Mouse (Mus musculus): ENCODE results near the gene Il34. TPM values are rescaled to one million over a fixed set of nuclear protein-coding genes. Genes with fewer than 3 reads are reported as not detected.

The Il34 gene
- polyA plus RNA-seq, 1 experiment from 2014 or later: 1.1 TPM

DNA sequence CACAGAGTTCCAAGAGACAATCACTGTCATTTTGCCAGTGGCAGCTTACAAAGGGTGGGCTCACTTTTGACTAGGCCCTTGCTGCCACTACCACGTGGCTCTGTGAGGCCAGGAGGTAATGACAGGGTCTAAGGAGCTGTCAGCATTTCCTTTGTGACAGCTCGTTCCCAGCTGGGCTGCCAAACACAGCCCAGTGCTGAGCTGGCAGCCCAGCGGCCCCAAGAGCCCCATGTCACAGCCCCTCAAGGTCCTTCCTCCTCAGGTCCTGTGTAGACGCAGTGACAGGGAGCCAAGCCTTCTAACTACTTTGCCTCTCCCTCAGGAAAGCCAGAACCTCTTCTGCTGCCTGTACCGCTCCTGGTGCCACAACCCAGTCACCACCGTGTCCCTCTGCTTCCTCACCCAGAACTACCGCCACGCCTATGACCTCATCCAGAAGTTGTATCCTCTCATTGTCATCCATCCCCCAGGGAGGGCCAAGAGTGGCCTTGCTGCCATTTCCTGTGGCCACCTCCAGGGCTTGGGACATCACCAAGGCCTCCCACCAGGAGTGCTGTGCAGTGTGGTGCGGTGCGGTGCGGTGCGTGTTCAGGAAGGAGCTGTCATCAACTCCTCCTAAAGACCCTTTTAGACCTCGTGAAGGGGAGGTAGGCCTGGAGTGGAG is 94.3 kb downstream of the Il34 start:
- no peak overlapping the region for H3K4me2 ChIP-seq (replicated peaks)
- H3K27me3 ChIP-seq (replicated peaks): no peaks in the 10 kb centered on the region
- peaks cover 22% of the 10 kb centered on the region for H3K4me1 ChIP-seq (replicated peaks)
- H3K9ac ChIP-seq: no peak overlapping the region
- no peak for ATAC-seq
- no peak overlapping the region for H3K4me3 ChIP-seq (replicated peaks)
- H3K27ac ChIP-seq: peak overlapping the region; percentile 62
- H3K9me3 ChIP-seq: no peaks in the 10 kb centered on the region
- 75% methylated on average over 13 of the region's 13 CpGs for WGBS
- H3K36me3 ChIP-seq: peaks cover 5% of the 10 kb centered on the region; the same call in 1 of the 2 replicates

DNA sequence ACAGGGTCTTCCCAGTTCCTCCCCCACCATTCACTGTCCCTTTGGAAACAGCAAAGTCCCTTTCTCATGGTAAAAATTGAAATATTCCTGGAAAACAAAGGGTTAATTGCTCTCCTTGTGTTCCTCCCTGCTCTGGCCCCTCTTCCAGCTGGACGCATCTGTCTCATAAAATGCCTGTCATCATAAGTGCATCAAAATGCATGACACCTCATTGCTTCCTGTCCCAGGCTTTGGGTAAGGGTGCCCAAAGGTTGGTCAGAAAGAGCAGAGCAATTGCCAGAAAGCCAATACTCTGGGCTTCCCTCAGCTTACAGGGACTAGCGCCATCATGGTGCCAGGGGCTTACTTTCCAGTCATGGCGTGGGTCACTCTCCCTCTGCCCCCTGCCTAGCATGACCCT is 95.1 kb downstream of the Il34 start:
- H3K4me1 ChIP-seq (replicated peaks): peaks cover 14% of the 10 kb centered on the region

DNA sequence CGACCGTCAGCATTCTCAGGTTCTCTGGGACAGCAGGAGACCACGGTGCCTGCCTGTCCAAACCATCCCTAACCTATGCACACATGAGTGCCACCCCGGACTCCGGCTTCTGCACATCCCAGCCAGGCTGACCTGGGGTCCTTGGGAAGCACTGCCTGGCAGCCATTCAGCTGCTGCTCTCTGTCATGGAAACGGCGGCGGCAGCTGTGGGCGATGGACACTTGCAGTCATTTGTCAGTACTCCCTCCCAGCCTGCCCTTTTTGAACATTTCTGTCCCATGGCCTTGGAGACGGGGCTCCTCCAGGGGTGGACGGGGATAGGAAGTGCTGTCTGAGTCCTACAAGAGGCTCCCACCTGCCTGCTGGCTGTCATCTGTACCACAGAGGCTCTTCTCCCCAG is 97.3 kb downstream of the Il34 start:
- Histone ChIP-seq H3K36me3 (peaks cover 5% of the 10 kb centered on the region; the same call in 1 of the 2 replicates), H3K4me2 (replicated peaks) (no peak overlapping the region), H3K9ac (no peak overlapping the region), H3K4me3 (replicated peaks) (no peak overlapping the region), H3K27ac (no peak overlapping the region), H3K27me3 (replicated peaks) (no peaks in the 10 kb centered on the region), H3K9me3 (no peaks in the 10 kb centered on the region), H3K4me1 (replicated peaks) (peaks cover 15% of the 10 kb centered on the region)
- WGBS: 81% methylated on average over 11 of the region's 11 CpGs
- no peak for ATAC-seq

More for the DNA sequence above, 95.1 kb downstream of the Il34 start:
- Histone ChIP-seq H3K9me3 (no peaks in the 10 kb centered on the region), H3K4me3 (replicated peaks) (no peak overlapping the region), H3K4me2 (replicated peaks) (no peak overlapping the region), H3K9ac (no peak overlapping the region), H3K27me3 (replicated peaks) (no peaks in the 10 kb centered on the region), H3K27ac (peak overlapping the region; percentile 62; the same call in 1 of the 2 replicates), H3K36me3 (peaks cover 5% of the 10 kb centered on the region; the same call in 1 of the 2 replicates)
- ATAC-seq: no peak
- WGBS: 56% methylated on average over 3 of the region's 3 CpGs

DNA sequence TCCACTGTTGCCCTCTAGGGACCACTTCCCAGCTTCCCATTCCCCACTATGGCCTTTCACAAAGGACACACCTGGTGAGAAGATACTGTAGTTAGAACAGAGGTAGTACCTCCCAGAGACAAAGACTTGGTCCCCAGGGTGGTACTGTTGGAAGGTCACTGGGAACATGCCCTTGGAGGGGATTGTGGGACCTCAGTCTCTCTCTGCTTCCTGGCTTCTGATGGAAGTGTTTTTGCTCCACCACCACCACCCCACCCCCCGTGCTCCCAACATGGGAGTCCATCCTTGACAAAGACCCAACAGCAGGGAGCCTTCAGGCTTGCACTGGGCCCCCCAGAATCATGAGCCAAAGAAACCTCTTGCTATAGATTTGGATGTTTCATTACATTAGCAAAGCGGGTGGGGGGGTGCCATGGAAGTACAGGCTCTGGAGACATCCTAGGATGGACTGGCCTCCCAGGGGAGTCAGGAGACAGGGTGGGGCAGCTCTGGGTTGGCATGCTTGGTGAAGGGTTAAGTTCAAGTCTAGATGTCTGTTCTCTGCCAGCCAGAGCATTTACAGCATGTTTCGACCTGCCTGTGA is 99.3 kb downstream of the Il34 start:
- Histone ChIP-seq H3K9ac (no peak overlapping the region), H3K27ac (no peak overlapping the region), H3K4me3 (replicated peaks) (no peak overlapping the region), H3K4me1 (replicated peaks) (peaks cover 26% of the 10 kb centered on the region), H3K36me3 (peaks cover 2% of the 10 kb centered on the region; the same call in 1 of the 2 replicates), H3K27me3 (replicated peaks) (no peaks in the 10 kb centered on the region), H3K4me2 (replicated peaks) (no peak overlapping the region), H3K9me3 (no peaks in the 10 kb centered on the region)
- WGBS: 85% methylated on average over 3 of the region's 3 CpGs
- ATAC-seq: no peak

DNA sequence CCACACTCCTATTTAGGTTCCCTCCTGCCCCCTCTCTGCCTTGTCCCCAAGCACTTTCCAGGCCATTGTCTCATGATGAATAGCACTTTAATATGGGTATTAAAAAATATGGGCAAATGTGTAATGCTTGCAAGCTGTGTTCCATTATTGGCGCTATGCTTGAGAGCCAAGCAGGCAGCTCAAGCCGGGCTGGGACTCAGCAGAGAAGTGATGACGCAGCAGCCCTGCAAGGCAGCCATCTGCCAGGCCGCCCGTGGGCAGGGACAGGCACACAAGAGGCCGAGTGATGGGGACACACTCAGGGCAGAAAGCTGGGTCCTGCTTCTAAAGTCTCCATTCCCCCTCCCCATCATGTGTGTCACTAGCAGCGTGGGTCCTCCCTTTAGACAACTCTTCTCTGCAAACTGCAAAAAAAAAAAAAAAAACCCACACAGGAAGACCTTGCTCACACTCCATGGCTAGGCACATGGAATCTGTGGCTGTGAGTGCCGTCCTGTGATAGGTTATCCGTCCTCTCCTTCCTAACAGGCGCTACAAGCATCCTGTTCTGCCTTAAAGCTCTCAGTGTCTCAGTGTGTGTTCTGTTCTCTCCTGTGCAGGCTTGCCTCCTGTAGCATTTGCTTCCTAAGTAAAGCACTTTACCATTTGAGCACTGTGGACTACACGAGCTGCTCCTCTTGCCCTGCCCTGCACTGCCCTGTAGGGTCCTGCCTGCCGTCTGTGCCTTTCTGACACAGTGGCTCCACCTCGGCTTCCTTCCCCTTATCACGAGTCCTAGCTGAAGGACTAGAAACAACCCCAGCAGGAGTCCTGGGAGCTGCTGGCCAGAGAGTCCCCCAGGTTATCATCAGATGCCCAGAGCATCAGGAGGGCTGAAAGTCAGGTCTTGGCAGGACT is 100.1 kb downstream of the Il34 start:
- peaks cover 24% of the 10 kb centered on the region for H3K4me1 ChIP-seq (replicated peaks)
- no peaks in the 10 kb centered on the region for H3K27me3 ChIP-seq (replicated peaks)
- H3K4me2 ChIP-seq (replicated peaks): no peak overlapping the region
- ATAC-seq: no peak
- no peak overlapping the region for H3K9ac ChIP-seq
- H3K36me3 ChIP-seq: 0 out of 2 replicates have a peak, but pooled peaks cover 2% of the 10 kb centered on the region
- H3K9me3 ChIP-seq: no peaks in the 10 kb centered on the region
- H3K27ac ChIP-seq: no peak overlapping the region
- H3K4me3 ChIP-seq (replicated peaks): no peak overlapping the region
- 68% methylated on average over 14 of the region's 14 CpGs for WGBS

DNA sequence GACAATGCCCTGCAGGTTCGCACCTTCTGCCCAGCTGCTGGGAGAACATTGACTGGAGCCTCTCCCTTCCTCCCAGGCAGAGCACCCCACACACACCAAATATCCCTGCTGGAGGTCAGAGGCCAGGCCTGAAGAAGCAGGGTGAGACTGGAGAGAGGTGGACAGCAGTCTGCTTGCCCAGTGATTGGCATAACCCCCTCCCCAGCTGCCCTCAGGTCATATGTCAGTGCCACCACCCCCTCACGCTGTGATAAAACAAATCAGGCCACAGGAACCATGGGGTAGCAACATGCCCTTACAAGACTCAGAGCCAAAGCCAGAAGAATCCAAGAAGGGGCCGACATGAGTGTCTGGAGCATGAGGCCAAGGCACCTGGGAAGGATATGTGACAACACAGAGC is 101.6 kb downstream of the Il34 start:
- ATAC-seq: no peak
- no peak overlapping the region for H3K9ac ChIP-seq
- H3K4me1 ChIP-seq (replicated peaks): peaks cover 19% of the 10 kb centered on the region
- H3K27ac ChIP-seq: no peak overlapping the region
- H3K4me3 ChIP-seq (replicated peaks): no peak overlapping the region
- H3K4me2 ChIP-seq (replicated peaks): no peak overlapping the region
- 91% methylated on average over 3 of the region's 3 CpGs for WGBS
- no peaks in the 10 kb centered on the region for H3K36me3 ChIP-seq
- no peaks in the 10 kb centered on the region for H3K9me3 ChIP-seq
- no peaks in the 10 kb centered on the region for H3K27me3 ChIP-seq (replicated peaks)

DNA sequence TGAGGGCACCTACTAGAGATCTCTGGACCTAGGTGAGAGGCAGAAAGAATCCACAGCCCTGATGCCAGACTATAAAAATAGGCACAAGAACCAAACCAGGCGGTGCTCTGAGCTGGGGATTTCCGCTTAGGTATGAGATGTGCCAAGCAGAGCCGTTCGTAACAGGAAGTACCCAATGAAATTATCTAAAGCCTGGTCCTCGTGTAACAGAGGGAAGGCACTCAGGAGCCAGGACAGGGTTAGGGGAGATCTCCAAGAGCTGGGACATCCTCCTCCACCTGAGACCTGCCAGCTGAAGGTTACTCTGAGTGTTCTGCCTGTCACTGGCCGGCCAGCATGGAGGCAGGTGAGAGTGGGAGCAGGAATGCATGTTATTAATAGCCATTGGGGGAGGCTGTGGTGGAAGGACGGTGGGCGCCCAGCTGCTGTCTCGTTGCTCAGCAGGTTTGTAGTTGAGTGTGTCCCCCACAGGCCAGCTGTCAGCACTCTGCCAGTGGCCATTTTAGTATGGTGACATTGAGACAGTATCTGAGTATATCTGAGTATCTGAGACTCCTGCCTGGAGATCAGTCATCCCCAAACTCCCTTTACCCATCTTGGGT is 102.2 kb downstream of the Il34 start:
- ATAC-seq: no peak
- no peaks in the 10 kb centered on the region for H3K36me3 ChIP-seq
- WGBS: 62% methylated on average over 9 of the region's 9 CpGs
- peaks cover 19% of the 10 kb centered on the region for H3K4me1 ChIP-seq (replicated peaks)
- no peaks in the 10 kb centered on the region for H3K27me3 ChIP-seq (replicated peaks)
- H3K9ac ChIP-seq: no peak overlapping the region
- H3K9me3 ChIP-seq: no peaks in the 10 kb centered on the region
- peak overlapping the region; percentile 74 for H3K27ac ChIP-seq
- no peak overlapping the region for H3K4me2 ChIP-seq (replicated peaks)
- no peak overlapping the region for H3K4me3 ChIP-seq (replicated peaks)

DNA sequence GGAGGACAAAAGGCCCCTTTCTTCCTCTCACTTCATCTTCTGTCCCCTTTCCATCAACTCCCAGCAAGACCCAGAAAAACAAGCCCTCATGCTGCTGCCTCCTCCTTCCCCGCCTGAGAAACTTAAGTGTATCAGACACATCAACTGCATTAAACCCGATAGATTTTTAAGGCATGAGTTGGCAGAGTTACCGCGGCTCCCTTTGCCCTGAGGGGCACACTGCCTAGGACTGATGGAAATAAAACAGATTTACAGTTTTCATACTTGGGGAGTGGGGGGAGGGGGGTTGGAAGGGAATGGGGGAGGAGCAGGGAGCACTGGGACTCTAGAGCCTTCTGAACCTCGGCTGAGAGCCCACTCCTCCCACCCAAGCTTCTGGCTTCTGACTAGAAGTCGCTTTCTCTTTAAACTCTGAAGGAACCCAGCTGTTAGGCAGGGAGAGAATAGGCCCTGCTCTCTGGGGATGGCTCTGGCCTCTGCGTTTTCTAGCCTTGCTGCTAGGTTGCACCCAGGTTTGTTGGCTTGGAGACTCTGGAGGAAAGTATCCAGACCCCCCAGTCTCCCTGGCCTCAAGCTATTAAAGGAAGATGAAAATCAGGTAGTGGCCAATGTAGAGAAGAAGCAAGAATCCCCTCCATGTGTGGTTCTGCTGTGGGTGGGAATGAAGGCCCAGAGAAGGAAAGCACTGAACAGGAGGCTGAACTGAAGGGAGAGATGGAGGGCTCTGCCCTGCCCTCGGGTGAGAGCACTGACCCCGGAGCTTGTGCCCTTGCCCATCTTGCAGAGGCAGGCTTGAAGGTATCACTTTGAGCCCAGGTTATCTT is 102.9 kb downstream of the Il34 start:
- Histone ChIP-seq H3K4me3 (replicated peaks) (no peak overlapping the region), H3K36me3 (no peaks in the 10 kb centered on the region), H3K4me1 (replicated peaks) (peaks cover 19% of the 10 kb centered on the region), H3K9ac (no peak overlapping the region), H3K27ac (peak overlapping the region; percentile 74), H3K27me3 (replicated peaks) (no peaks in the 10 kb centered on the region), H3K4me2 (replicated peaks) (no peak overlapping the region), H3K9me3 (no peaks in the 10 kb centered on the region)
- peak; percentile 84 for ATAC-seq
- WGBS: 45% methylated on average over 9 of the region's 9 CpGs

DNA sequence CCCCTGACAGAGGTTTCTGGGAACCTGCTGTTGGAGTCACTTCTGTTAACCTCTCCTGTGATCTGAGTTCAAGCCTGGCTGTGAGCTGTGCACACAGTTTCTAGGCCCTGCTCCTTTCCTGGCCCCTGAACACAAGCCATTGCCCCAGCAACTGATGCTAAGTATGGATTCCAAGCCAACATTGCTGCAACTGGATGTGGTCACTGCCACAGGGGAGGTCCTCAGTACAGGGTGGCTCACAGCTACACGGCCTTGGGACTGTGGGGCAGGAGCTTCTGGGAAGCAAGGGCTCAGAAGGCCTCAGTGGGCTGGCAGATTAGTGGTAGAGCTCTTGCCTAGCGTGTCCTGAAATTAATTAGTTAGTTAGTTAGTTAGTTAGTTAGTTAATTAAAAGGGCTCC is 105.2 kb downstream of the Il34 start:
- Histone ChIP-seq H3K4me2 (replicated peaks) (no peak overlapping the region), H3K27ac (no peak overlapping the region), H3K4me3 (replicated peaks) (no peak overlapping the region), H3K4me1 (replicated peaks) (peaks cover 19% of the 10 kb centered on the region), H3K9me3 (no peaks in the 10 kb centered on the region), H3K27me3 (replicated peaks) (no peaks in the 10 kb centered on the region), H3K9ac (no peak overlapping the region), H3K36me3 (no peaks in the 10 kb centered on the region)
- no peak for ATAC-seq
- WGBS: 90% methylated on average over 2 of the region's 2 CpGs

DNA sequence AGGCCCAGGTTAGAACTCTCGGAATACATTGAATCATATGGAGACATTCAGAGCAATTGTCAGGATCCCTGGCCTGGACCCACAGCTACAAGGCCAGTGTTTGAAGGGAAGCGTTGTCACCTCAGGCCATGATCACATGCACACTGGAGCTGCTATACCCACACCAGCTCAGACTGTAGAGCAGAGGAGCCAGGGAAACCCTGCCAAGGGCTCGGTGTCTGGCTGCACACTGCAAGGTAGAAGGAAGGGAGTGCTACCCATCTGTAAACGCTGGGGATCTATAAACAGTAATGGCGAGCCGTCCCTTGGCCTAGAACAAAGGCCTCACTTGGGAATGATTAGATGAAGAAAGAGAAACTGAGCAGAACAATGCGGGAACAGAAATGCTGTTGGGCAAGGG is 106.2 kb downstream of the Il34 start:
- no peak overlapping the region for H3K27ac ChIP-seq
- H3K9ac ChIP-seq: no peak overlapping the region
- no peaks in the 10 kb centered on the region for H3K36me3 ChIP-seq
- H3K4me1 ChIP-seq (replicated peaks): peaks cover 19% of the 10 kb centered on the region
- WGBS: 70% methylated on average over 7 of the region's 7 CpGs
- H3K4me3 ChIP-seq (replicated peaks): no peak overlapping the region
- H3K9me3 ChIP-seq: no peaks in the 10 kb centered on the region
- no peak overlapping the region for H3K4me2 ChIP-seq (replicated peaks)
- no peak for ATAC-seq
- H3K27me3 ChIP-seq (replicated peaks): no peaks in the 10 kb centered on the region

DNA sequence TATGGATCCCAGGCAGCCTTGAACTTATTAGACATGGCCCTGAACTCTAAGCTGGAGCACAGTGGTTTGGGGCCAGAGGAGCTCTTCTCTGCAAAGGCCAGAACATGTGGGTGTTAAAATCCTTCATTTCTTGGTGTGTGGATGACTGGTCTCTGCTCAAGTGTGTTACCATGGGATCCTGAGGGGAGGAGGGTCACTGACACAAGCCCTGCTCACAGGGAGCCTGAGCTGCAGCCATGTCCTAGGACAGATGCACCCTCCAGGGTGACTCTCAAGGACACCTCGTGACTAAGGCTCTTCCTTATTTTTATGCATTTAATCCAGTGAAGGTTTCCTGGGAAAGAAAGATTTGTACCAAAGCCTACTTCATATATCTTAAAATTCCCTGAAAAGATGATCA is 107.6 kb downstream of the Il34 start:
- Histone ChIP-seq H3K4me1 (replicated peaks) (peaks cover 8% of the 10 kb centered on the region; the same call in 1 of the 2 replicates), H3K27ac (no peak overlapping the region), H3K4me2 (replicated peaks) (no peak overlapping the region), H3K9ac (no peak overlapping the region), H3K4me3 (replicated peaks) (no peak overlapping the region), H3K36me3 (no peaks in the 10 kb centered on the region), H3K27me3 (replicated peaks) (no peaks in the 10 kb centered on the region), H3K9me3 (no peaks in the 10 kb centered on the region)
- no peak for ATAC-seq
- WGBS: 59% methylated on average over 1 of the region's 1 CpGs
